Mouse (Mus musculus) olfactory bulb, adult 2 months (tissue): ENCODE data around the gene Exosc8.

Experiments used
- CTCF ChIP-seq: fragments of 200-500 bp; IDR thresholded peaks from 2 replicates; pipeline ENCODE4 v1.5.1; 2012; ENCODE audit warnings: low read depth, mild to moderate bottlenecking, low read length, moderate library complexity; ENCODE audit not compliant: insufficient read depth
- POLR2A ChIP-seq: fragments of 200-500 bp; IDR thresholded peaks from 2 replicates; pipeline ENCODE4 v1.6.1; 2012; ENCODE audit warnings: mild to moderate bottlenecking, low read depth, low read length, moderate library complexity; ENCODE audit not compliant: insufficient read depth

DNA sequence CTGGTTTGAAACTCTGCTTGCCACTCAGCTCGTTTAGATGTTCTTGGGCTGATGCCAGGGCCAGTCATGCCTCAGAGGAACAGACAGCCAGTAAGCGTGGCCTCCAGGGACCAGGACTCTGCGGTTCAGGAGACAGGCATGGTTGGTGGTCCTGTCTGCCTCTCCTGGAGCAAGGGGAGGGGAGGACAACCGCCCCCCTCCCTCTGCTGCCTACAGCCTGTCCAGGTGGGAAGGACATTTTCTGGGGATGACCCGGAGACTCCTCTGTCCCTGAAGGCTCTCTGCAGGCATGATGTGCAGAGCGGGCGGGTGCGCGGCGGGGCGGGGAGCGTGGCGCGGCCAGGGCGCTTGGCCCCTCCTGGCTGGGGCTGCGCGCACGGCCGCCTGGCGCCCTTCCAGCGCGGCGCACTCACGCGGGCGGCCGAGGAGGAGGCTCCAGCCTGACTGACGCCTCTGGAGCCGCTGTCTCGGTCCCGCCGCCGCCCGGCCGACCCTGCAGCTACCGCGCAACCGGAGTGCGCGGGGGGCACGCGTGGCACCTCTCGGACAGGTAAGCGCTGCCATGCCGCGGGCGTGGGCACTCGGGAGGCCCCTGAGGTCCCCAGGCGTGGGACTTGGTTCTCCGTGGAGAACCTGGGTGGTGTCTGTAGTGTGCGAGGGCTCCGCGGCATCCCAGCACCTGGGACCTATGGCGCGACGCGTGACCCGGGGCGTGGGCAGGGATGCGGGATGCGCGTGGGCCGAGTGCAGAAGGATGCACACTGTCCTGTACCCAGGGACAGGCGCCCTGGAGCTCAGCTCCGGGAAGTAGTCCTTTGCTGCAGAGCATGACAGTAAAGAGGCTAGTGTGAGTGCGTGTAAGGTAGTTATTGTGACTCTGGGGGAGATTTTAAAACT is 20.2 kb upstream of the Exosc8 start, which contains the start of gene Smad9:
- TF ChIP-seq CTCF (no peak), POLR2A (no peak)
